Mouse (Mus musculus): Measurements from ENCODE around the gene Rbbp4. TPM values are rescaled to one million over a fixed set of nuclear protein-coding genes. Genes with fewer than 3 reads are reported as not detected.

Gene Rbbp4
- 487 and 522 TPM in 2 replicates for polyA plus RNA-seq (2016; fragmentation: Nextera tagmentation; extraction: Ambion mirVana)

- Histone ChIP-seq H3K4me2 (replicated peaks) (peak within 1 kb of the TSS; percentile 76), H3K4me3 (peak within 1 kb of the TSS; percentile 95), H3K36me3 (peaks cover 23% of the 10 kb centered on the region), H3K27ac (peak within 1 kb of the TSS; percentile 98), H3K9me3 (no peaks in the 10 kb centered on the region), H3K9ac (peak within 1 kb of the TSS; percentile 97), H3K27me3 (no peaks in the 10 kb centered on the region), H3K4me1 (peaks cover 24% of the 10 kb centered on the region)
- peak; percentile 99 for ATAC-seq (ENCODE audit: insufficient number of reproducible peaks, insufficient read depth, low FRiP score, low TSS enrichment)
- under 1% methylated on average over 70 of the region's 73 CpGs for WGBS
Observed at GRCm38 (mm10) chr4:129335216-129336074, at the start of gene Rbbp4, which contains the start of gene Zbtb8os. Gene Rbbp4 (minus strand): TSS chr4:129335370. Gene Zbtb8os (plus strand): TSS chr4:129335695.

- Histone ChIP-seq H3K4me2 (replicated peaks) (no peak overlapping the region), H3K4me1 (no peaks in the 10 kb centered on the region), H3K36me3 (no peaks in the 10 kb centered on the region), H3K4me3 (no peak overlapping the region), H3K27ac (no peak overlapping the region), H3K9me3 (no peaks in the 10 kb centered on the region), H3K27me3 (0 out of 2 replicates have a peak, but pooled peaks cover 5% of the 10 kb centered on the region), H3K9ac (no peak overlapping the region)
- ATAC-seq (ENCODE audit: insufficient number of reproducible peaks, insufficient read depth, low FRiP score, low TSS enrichment), result no peak
- WGBS, result 37% methylated on average over 6 of the region's 6 CpGs
Observed at GRCm38 (mm10) chr4:129384440-129384839, 49.3 kb upstream of the Rbbp4 start.

- Histone ChIP-seq H3K27me3 (peaks cover 11% of the 10 kb centered on the region), H3K4me3 (no peak overlapping the region), H3K27ac (no peak overlapping the region), H3K9me3 (no peaks in the 10 kb centered on the region), H3K9ac (no peak overlapping the region), H3K36me3 (no peaks in the 10 kb centered on the region), H3K4me2 (replicated peaks) (no peak overlapping the region), H3K4me1 (no peaks in the 10 kb centered on the region)
- no peak for ATAC-seq (ENCODE audit: insufficient number of reproducible peaks, insufficient read depth, low FRiP score, low TSS enrichment)
- 92% methylated on average over 3 of the region's 3 CpGs for WGBS
Observed at GRCm38 (mm10) chr4:129383586-129383985, 48.4 kb upstream of the Rbbp4 start.

- Histone ChIP-seq H3K4me2 (replicated peaks) (no peak overlapping the region), H3K9ac (no peak overlapping the region), H3K27ac (no peak overlapping the region), H3K27me3 (peaks cover 11% of the 10 kb centered on the region), H3K4me3 (no peak overlapping the region), H3K4me1 (no peaks in the 10 kb centered on the region), H3K9me3 (no peaks in the 10 kb centered on the region), H3K36me3 (no peaks in the 10 kb centered on the region)
- no peak for ATAC-seq (ENCODE audit: insufficient number of reproducible peaks, insufficient read depth, low FRiP score, low TSS enrichment)
- WGBS, result 92% methylated on average over 2 of the region's 2 CpGs
Observed at GRCm38 (mm10) chr4:129382488-129382887, 47.3 kb upstream of the Rbbp4 start.

- no peak for ATAC-seq (ENCODE audit: insufficient number of reproducible peaks, insufficient read depth, low FRiP score, low TSS enrichment)
- Histone ChIP-seq H3K27ac (no peak overlapping the region), H3K4me2 (replicated peaks) (no peak overlapping the region), H3K27me3 (peaks cover 12% of the 10 kb centered on the region), H3K9me3 (no peaks in the 10 kb centered on the region), H3K4me1 (no peaks in the 10 kb centered on the region), H3K36me3 (no peaks in the 10 kb centered on the region), H3K9ac (no peak overlapping the region), H3K4me3 (no peak overlapping the region)
- WGBS, result 87% methylated on average over 9 of the region's 9 CpGs
Observed at GRCm38 (mm10) chr4:129382029-129382428, 46.9 kb upstream of the Rbbp4 start.

- no peak overlapping the region for H3K27ac ChIP-seq
- H3K9me3 ChIP-seq, result no peaks in the 10 kb centered on the region
- H3K4me3 ChIP-seq, result no peak overlapping the region
- no peaks in the 10 kb centered on the region for H3K4me1 ChIP-seq
- H3K4me2 ChIP-seq (replicated peaks), result no peak overlapping the region
- no peak for ATAC-seq (ENCODE audit: insufficient number of reproducible peaks, insufficient read depth, low FRiP score, low TSS enrichment)
- no peaks in the 10 kb centered on the region for H3K36me3 ChIP-seq
- no peak overlapping the region for H3K9ac ChIP-seq
- WGBS, result 77% methylated on average over 8 of the region's 8 CpGs
- peaks cover 19% of the 10 kb centered on the region for H3K27me3 ChIP-seq
Observed at GRCm38 (mm10) chr4:129381148-129381547, 46.0 kb upstream of the Rbbp4 start.

- peaks cover 27% of the 10 kb centered on the region for H3K27me3 ChIP-seq
- H3K9me3 ChIP-seq, result no peaks in the 10 kb centered on the region
- no peak overlapping the region for H3K9ac ChIP-seq
- H3K4me2 ChIP-seq (replicated peaks), result no peak overlapping the region
- no peak overlapping the region for H3K27ac ChIP-seq
- 86% methylated on average over 3 of the region's 3 CpGs for WGBS
- H3K36me3 ChIP-seq, result no peaks in the 10 kb centered on the region
- ATAC-seq (ENCODE audit: insufficient number of reproducible peaks, insufficient read depth, low FRiP score, low TSS enrichment), result no peak
- no peaks in the 10 kb centered on the region for H3K4me1 ChIP-seq
- no peak overlapping the region for H3K4me3 ChIP-seq
Observed at GRCm38 (mm10) chr4:129379805-129380204, 44.6 kb upstream of the Rbbp4 start.

- WGBS, result 2% methylated on average over 62 of the region's 65 CpGs
- H3K4me1 ChIP-seq, result no peaks in the 10 kb centered on the region
- H3K4me2 ChIP-seq (replicated peaks), result peak within 1 kb of the TSS; percentile 71
- no peak for ATAC-seq (ENCODE audit: insufficient number of reproducible peaks, insufficient read depth, low FRiP score, low TSS enrichment)
- H3K27me3 ChIP-seq, result peaks cover 27% of the 10 kb centered on the region
- peak within 1 kb of the TSS; percentile 82 for H3K27ac ChIP-seq
- H3K36me3 ChIP-seq, result no peaks in the 10 kb centered on the region
- H3K4me3 ChIP-seq, result peak within 1 kb of the TSS; percentile 76
- no peaks in the 10 kb centered on the region for H3K9me3 ChIP-seq
- H3K9ac ChIP-seq, result peak within 1 kb of the TSS; percentile 81
Observed at GRCm38 (mm10) chr4:129377601-129378390, 42.6 kb upstream of the Rbbp4 start, which contains the start of gene Zbtb8a. Gene Zbtb8a (minus strand): TSS chr4:129378116.

- no peak; the same call in 1 of the 2 replicates for ATAC-seq (ENCODE audit: insufficient number of reproducible peaks, insufficient read depth, low FRiP score, low TSS enrichment)
- Histone ChIP-seq H3K27me3 (peaks cover 27% of the 10 kb centered on the region), H3K4me3 (peak overlapping the region; percentile 76), H3K9ac (peak overlapping the region; percentile 81), H3K9me3 (no peaks in the 10 kb centered on the region), H3K36me3 (no peaks in the 10 kb centered on the region), H3K4me2 (replicated peaks) (peak overlapping the region; percentile 71), H3K4me1 (no peaks in the 10 kb centered on the region), H3K27ac (peak overlapping the region; percentile 82)
- WGBS, result under 1% methylated on average over 52 of the region's 68 CpGs
Observed at GRCm38 (mm10) chr4:129376961-129377545, 41.9 kb upstream of the Rbbp4 start.

- Histone ChIP-seq H3K36me3 (no peaks in the 10 kb centered on the region), H3K27me3 (peaks cover 27% of the 10 kb centered on the region), H3K9ac (no peak overlapping the region), H3K9me3 (no peaks in the 10 kb centered on the region), H3K27ac (no peak overlapping the region), H3K4me1 (no peaks in the 10 kb centered on the region), H3K4me3 (no peak overlapping the region), H3K4me2 (replicated peaks) (no peak overlapping the region)
- 74% methylated on average over 5 of the region's 5 CpGs for WGBS
- ATAC-seq (ENCODE audit: insufficient number of reproducible peaks, insufficient read depth, low FRiP score, low TSS enrichment), result no peak
Observed at GRCm38 (mm10) chr4:129375821-129376220, 40.7 kb upstream of the Rbbp4 start.

- Histone ChIP-seq H3K27me3 (peaks cover 27% of the 10 kb centered on the region), H3K9me3 (no peaks in the 10 kb centered on the region), H3K27ac (no peak overlapping the region), H3K4me2 (replicated peaks) (no peak overlapping the region), H3K9ac (no peak overlapping the region), H3K4me1 (no peaks in the 10 kb centered on the region), H3K4me3 (no peak overlapping the region), H3K36me3 (no peaks in the 10 kb centered on the region)
- ATAC-seq (ENCODE audit: insufficient number of reproducible peaks, insufficient read depth, low FRiP score, low TSS enrichment), result no peak
- WGBS, result 17% methylated on average over 6 of the region's 6 CpGs
Observed at GRCm38 (mm10) chr4:129375000-129375399, 39.8 kb upstream of the Rbbp4 start.
